Mouse (Mus musculus): ENCODE measurements around the gene Defb9.
"Not testable (repeated sequence)": the region's sequence is repeated elsewhere in the genome, so short reads cannot be mapped to it uniquely, and the experiment has no call there.

Gene Defb9

GRCm38 (mm10) chr8:21885321-21885720 is at the start of gene Defb9:
TSS of gene Defb9 (minus strand) at chr8:21885421.
- not testable (repeated sequence) for DNase-seq (ENCODE audit: low read depth)

GRCm38 (mm10) chr8:21932610-21933009 is 47.4 kb upstream of the Defb9 start, which contains the start of gene Defb15:
TSS of gene Defb15 (minus strand) at chr8:21932710.
- DNase-seq (ENCODE audit: low read depth): no peak

- DNase-seq (ENCODE audit: low read depth): not testable (repeated sequence)
These were observed 45.5 kb upstream of the Defb9 start for GRCm38 (mm10) chr8:21930754-21931153.

GRCm38 (mm10) chr8:21915625-21916024 is 30.4 kb upstream of the Defb9 start:
- no peak for DNase-seq (ENCODE audit: low read depth)

GRCm38 (mm10) chr8:21912554-21912953 is 27.3 kb upstream of the Defb9 start:
- DNase-seq (ENCODE audit: low read depth): no peak

- no peak for DNase-seq (ENCODE audit: low read depth)
These were observed 26.7 kb upstream of the Defb9 start for GRCm38 (mm10) chr8:21911931-21912330.

- DNase-seq (ENCODE audit: low read depth): not testable (repeated sequence)
These were observed 21.1 kb upstream of the Defb9 start, which contains the start of gene Defb11 for GRCm38 (mm10) chr8:21906290-21906689. TSS of gene Defb11 (minus strand) at chr8:21906412.

GRCm38 (mm10) chr8:21858586-21858985 is 26.6 kb downstream of the Defb9 start, which contains the start of gene Defb10:
TSS of gene Defb10 (plus strand) at chr8:21858901.
- not testable (repeated sequence) for DNase-seq (ENCODE audit: low read depth)
